Mouse (Mus musculus): ENCODE results near the gene Isoc2b. TPM values are rescaled to one million over a fixed set of nuclear protein-coding genes. Genes with fewer than 3 reads are reported as not detected.
"Not testable (repeated sequence)": the region's sequence is repeated elsewhere in the genome, so short reads cannot be mapped to it uniquely, and the experiment has no call there.

Gene Isoc2b
- polyA plus RNA-seq, 1 experiment from 2014 or later = 3.3 TPM

- WGBS = 72% methylated on average over 1 of the region's 1 CpGs
- not testable (repeated sequence) for H3K36me3 ChIP-seq (ENCODE audit: control insufficient read depth, insufficient read depth, low read length); H3K4me2 ChIP-seq (ENCODE audit: low read length); H3K4me3 ChIP-seq (ENCODE audit: low read depth, low read length); H3K27me3 ChIP-seq (replicated peaks; ENCODE audit: control insufficient read depth, insufficient read depth, low read length); H3K4me1 ChIP-seq (ENCODE audit: control insufficient read depth, insufficient read depth, low read length); H3K27ac ChIP-seq (ENCODE audit: low read depth, low read length); H3K9ac ChIP-seq (ENCODE audit: low read length); DNase-seq (ENCODE audit: low spot score); H3K9me3 ChIP-seq (replicated peaks; ENCODE audit: control insufficient read depth, low read length); ATAC-seq
Observed at GRCm38 (mm10) chr7:4879036-4879435, 9.0 kb upstream of the Isoc2b start.

DNA sequence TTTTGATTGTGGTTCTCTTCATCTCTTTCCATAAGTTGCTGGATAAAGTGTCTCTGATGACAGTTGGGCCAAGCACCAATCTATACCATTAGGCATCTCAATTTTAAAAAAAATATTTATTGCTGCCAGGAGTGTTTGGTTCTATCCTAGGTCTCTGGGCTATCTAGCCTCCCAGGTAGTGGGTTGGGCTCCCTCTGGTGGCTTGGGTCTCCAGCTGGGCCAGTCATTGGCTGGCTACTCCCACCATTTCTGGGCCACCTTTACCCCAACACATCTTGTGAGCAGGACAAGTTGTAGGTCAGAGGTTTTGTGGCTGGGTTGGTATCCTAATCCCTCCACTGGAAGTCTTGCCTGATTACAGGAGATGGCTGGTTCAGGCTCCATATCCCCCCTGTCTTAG lies 8.1 kb upstream of the Isoc2b start:
- no peak overlapping the region; the same call in 1 of the 2 replicates for H3K9ac ChIP-seq (ENCODE audit: low read length)
- no peak overlapping the region for H3K4me2 ChIP-seq (ENCODE audit: low read length)

DNA sequence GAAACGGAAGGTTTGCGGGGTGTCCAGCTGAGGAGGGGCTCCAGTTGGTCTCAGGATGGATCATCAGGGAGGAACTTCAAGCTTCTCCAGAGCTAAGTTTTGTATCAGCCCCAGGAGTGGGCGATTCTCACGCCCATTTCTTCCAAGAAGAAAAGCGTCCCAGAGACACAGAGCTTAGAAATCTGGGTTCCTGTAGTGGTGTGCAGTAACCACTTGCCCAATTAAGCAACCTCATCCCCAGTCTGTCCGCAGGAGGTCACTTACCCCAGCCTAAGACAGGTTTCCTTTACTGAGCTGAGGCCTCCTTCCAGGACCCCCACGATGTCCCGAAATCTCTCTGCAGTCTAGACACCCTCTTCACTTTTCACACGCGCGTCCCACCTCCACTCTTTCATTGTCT lies 7.2 kb upstream of the Isoc2b start:
- peak overlapping the region; percentile 48 for H3K4me3 ChIP-seq (ENCODE audit: low read depth, low read length)
- no peaks in the 10 kb centered on the region for H3K27me3 ChIP-seq (replicated peaks; ENCODE audit: control insufficient read depth, insufficient read depth, low read length)
- H3K4me1 ChIP-seq (ENCODE audit: control insufficient read depth, insufficient read depth, low read length) = peaks cover 9% of the 10 kb centered on the region; the same call in 1 of the 2 replicates
- ATAC-seq (no peak; the same call in 1 of the 2 replicates), DNase-seq (ENCODE audit: low spot score) (no peak)
- no peak overlapping the region for H3K27ac ChIP-seq (ENCODE audit: low read depth, low read length)
- peak overlapping the region; percentile 66 for H3K9ac ChIP-seq (ENCODE audit: low read length)
- 12% methylated on average over 11 of the region's 11 CpGs for WGBS
- H3K36me3 ChIP-seq (ENCODE audit: control insufficient read depth, insufficient read depth, low read length) = no peaks in the 10 kb centered on the region
- H3K9me3 ChIP-seq (replicated peaks; ENCODE audit: control insufficient read depth, low read length) = no peaks in the 10 kb centered on the region
- peak overlapping the region; percentile 79 for H3K4me2 ChIP-seq (ENCODE audit: low read length)

More for the DNA sequence above, 8.1 kb upstream of the Isoc2b start:
- peaks cover 9% of the 10 kb centered on the region; the same call in 1 of the 2 replicates for H3K4me1 ChIP-seq (ENCODE audit: control insufficient read depth, insufficient read depth, low read length)
- ATAC-seq (no peak), DNase-seq (ENCODE audit: low spot score) (no peak)
- no peaks in the 10 kb centered on the region for H3K9me3 ChIP-seq (replicated peaks; ENCODE audit: control insufficient read depth, low read length)
- no peak overlapping the region for H3K27ac ChIP-seq (ENCODE audit: low read depth, low read length)
- H3K27me3 ChIP-seq (replicated peaks; ENCODE audit: control insufficient read depth, insufficient read depth, low read length) = no peaks in the 10 kb centered on the region
- no peaks in the 10 kb centered on the region for H3K36me3 ChIP-seq (ENCODE audit: control insufficient read depth, insufficient read depth, low read length)
- H3K4me3 ChIP-seq (ENCODE audit: low read depth, low read length) = no peak overlapping the region

DNA sequence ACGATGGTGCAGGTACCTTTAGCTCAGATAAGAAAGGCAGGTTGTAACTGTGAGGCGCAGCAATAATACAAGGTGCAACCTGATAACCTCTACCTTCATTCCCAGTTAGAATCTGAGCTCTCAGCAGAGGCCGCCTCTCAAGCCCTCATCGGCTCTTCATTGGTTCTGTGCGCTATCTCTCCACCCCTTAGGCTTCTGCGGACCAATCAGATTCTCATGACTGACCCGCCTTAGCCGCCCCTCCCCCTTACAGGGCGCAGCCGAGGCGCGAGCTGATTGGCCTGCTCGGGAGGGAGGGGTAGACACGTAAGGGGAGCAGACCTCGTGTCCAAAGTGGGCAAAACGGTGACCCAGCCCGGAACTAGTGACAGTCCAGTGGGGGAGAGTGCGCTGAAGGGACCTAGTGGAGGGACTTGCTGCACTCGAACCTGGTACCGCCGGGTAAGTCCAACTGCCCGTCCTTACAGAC lies 6.7 kb upstream of the Isoc2b start, which contains the start of gene Isoc2a:
Isoc2a (plus strand) TSS at position 401 of the 469 bp plus-strand sequence.
- H3K4me1 ChIP-seq (ENCODE audit: control insufficient read depth, insufficient read depth, low read length) = peaks cover 9% of the 10 kb centered on the region; the same call in 1 of the 2 replicates
- no peak within 1 kb of the TSS for H3K27ac ChIP-seq (ENCODE audit: low read depth, low read length)
- H3K4me3 ChIP-seq (ENCODE audit: low read depth, low read length) = peak within 1 kb of the TSS; percentile 48
- ATAC-seq (peak; percentile 100), DNase-seq (ENCODE audit: low spot score) (peak; percentile 97)
- H3K4me2 ChIP-seq (ENCODE audit: low read length) = peak within 1 kb of the TSS; percentile 79
- H3K36me3 ChIP-seq (ENCODE audit: control insufficient read depth, insufficient read depth, low read length) = no peaks in the 10 kb centered on the region
- WGBS = 0% methylated on average over 20 of the region's 22 CpGs
- no peaks in the 10 kb centered on the region for H3K27me3 ChIP-seq (replicated peaks; ENCODE audit: control insufficient read depth, insufficient read depth, low read length)
- H3K9me3 ChIP-seq (replicated peaks; ENCODE audit: control insufficient read depth, low read length) = no peaks in the 10 kb centered on the region
- H3K9ac ChIP-seq (ENCODE audit: low read length) = peak within 1 kb of the TSS; percentile 66

DNA sequence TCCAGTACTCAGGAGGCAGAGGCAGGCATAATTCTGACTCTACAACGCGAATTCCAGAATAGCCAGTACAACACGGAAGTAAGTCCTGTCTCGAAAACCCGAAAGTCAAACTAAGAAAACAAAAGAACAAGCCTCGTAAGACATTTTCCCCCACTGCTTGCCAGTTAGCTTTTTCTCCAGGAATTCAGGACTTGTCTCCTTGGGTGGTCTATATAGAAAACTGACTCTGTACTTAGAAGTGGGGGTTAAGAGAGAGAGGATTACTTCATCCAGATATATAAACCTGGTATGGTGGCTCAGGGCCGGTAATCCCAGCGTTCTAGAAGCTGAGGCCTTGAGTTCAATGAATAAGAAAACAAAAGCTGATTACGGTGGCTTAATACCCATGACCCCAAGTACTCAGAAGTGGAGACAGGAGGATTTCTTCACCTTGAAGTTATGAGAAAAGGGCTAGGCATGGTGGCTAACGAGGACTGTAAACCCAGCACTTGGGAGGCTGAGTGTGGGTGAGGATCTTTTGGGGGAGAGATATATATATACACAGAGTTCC lies 3.4 kb downstream of the Isoc2b start:
- Histone ChIP-seq H3K27ac (ENCODE audit: low read depth, low read length) (no peak overlapping the region; the same call in 1 of the 2 replicates), H3K4me1 (ENCODE audit: control insufficient read depth, insufficient read depth, low read length) (peaks cover 6% of the 10 kb centered on the region; the same call in 1 of the 2 replicates), H3K36me3 (ENCODE audit: control insufficient read depth, insufficient read depth, low read length) (no peaks in the 10 kb centered on the region), H3K4me2 (ENCODE audit: low read length) (peak overlapping the region; percentile 60), H3K4me3 (ENCODE audit: low read depth, low read length) (peak overlapping the region; percentile 52), H3K9me3 (replicated peaks; ENCODE audit: control insufficient read depth, low read length) (no peaks in the 10 kb centered on the region), H3K27me3 (replicated peaks; ENCODE audit: control insufficient read depth, insufficient read depth, low read length) (no peaks in the 10 kb centered on the region), H3K9ac (ENCODE audit: low read length) (peak overlapping the region; percentile 69)
- DNase-seq (ENCODE audit: low spot score) (no peak), ATAC-seq (no peak)
- 22% methylated on average over 10 of the region's 10 CpGs for WGBS

- DNase-seq (ENCODE audit: low spot score) = peak; percentile 98
- Histone ChIP-seq H3K4me1 (ENCODE audit: control insufficient read depth, insufficient read depth, low read length) (peaks cover 6% of the 10 kb centered on the region; the same call in 1 of the 2 replicates), H3K27ac (ENCODE audit: low read depth, low read length) (peak overlapping the region; percentile 49; the same call in 1 of the 2 replicates), H3K36me3 (ENCODE audit: control insufficient read depth, insufficient read depth, low read length) (no peaks in the 10 kb centered on the region), H3K4me3 (ENCODE audit: low read depth, low read length) (peak overlapping the region; percentile 52), H3K27me3 (replicated peaks; ENCODE audit: control insufficient read depth, insufficient read depth, low read length) (no peaks in the 10 kb centered on the region), H3K4me2 (ENCODE audit: low read length) (peak overlapping the region; percentile 60), H3K9ac (ENCODE audit: low read length) (peak overlapping the region; percentile 69), H3K9me3 (replicated peaks; ENCODE audit: control insufficient read depth, low read length) (no peaks in the 10 kb centered on the region)
- ATAC-seq = peak; percentile 100
- WGBS = 4% methylated on average over 40 of the region's 40 CpGs
Observed at GRCm38 (mm10) chr7:4865579-4866493, 4.2 kb downstream of the Isoc2b start.

GRCm38 (mm10) chr7:4865090-4865489 lies 5.0 kb downstream of the Isoc2b start:
- 66% methylated on average over 5 of the region's 5 CpGs for WGBS
- DNase-seq (ENCODE audit: low spot score) (peak; percentile 44), ATAC-seq (peak; percentile 38)
- Histone ChIP-seq H3K27me3 (replicated peaks; ENCODE audit: control insufficient read depth, insufficient read depth, low read length) (no peaks in the 10 kb centered on the region), H3K9ac (ENCODE audit: low read length) (no peak overlapping the region), H3K4me3 (ENCODE audit: low read depth, low read length) (peak overlapping the region; percentile 52), H3K27ac (ENCODE audit: low read depth, low read length) (no peak overlapping the region), H3K4me1 (ENCODE audit: control insufficient read depth, insufficient read depth, low read length) (peaks cover 6% of the 10 kb centered on the region; the same call in 1 of the 2 replicates), H3K9me3 (replicated peaks; ENCODE audit: control insufficient read depth, low read length) (no peaks in the 10 kb centered on the region), H3K4me2 (ENCODE audit: low read length) (peak overlapping the region; percentile 60; the same call in 1 of the 2 replicates), H3K36me3 (ENCODE audit: control insufficient read depth, insufficient read depth, low read length) (no peaks in the 10 kb centered on the region)

- Histone ChIP-seq H3K4me2 (ENCODE audit: low read length) (no peak overlapping the region), H3K9ac (ENCODE audit: low read length) (no peak overlapping the region), H3K4me3 (ENCODE audit: low read depth, low read length) (no peak overlapping the region), H3K27me3 (replicated peaks; ENCODE audit: control insufficient read depth, insufficient read depth, low read length) (no peaks in the 10 kb centered on the region), H3K27ac (ENCODE audit: low read depth, low read length) (no peak overlapping the region), H3K4me1 (ENCODE audit: control insufficient read depth, insufficient read depth, low read length) (peaks cover 6% of the 10 kb centered on the region; the same call in 1 of the 2 replicates), H3K9me3 (replicated peaks; ENCODE audit: control insufficient read depth, low read length) (no peaks in the 10 kb centered on the region), H3K36me3 (ENCODE audit: control insufficient read depth, insufficient read depth, low read length) (no peaks in the 10 kb centered on the region)
- 86% methylated on average over 5 of the region's 5 CpGs for WGBS
- ATAC-seq = no peak
- DNase-seq (ENCODE audit: low spot score) = no peak
Observed at GRCm38 (mm10) chr7:4864130-4864845, 5.8 kb downstream of the Isoc2b start.

Measured in forebrain, embryonic 14.5 days (tissue).